Mouse (Mus musculus) gastrocnemius, postnatal 4 days (tissue): ENCODE results near the gene Dnal1. TPM values are rescaled to one million over a fixed set of nuclear protein-coding genes. Genes with fewer than 3 reads are reported as not detected.

Source experiments
- DNase-seq, 2 experiments: peaks; one replicate each; pipeline ENCODE4 v3.0.0; 2021 to 2022; ENCODE audit warnings: low spot score in 2 of 2, mixed read lengths in 2 of 2
- total RNA-seq, 2 experiments: library from RNA; stranded (reverse); gene quantifications; 2 replicates each; pipeline ENCODE4 v1.2.3; 2021

The Dnal1 gene
- total RNA-seq, 2 experiments from 2014 or later, result 10.2 to 14.8 TPM

- no peak for DNase-seq
Measured at GRCm38 (mm10) chr12:84125892-84126291, 11.7 kb downstream of the Dnal1 start.

- no peak for DNase-seq
Measured at GRCm38 (mm10) chr12:84126899-84127298, 12.7 kb downstream of the Dnal1 start.

GRCm38 (mm10) chr12:84128576-84128975, 14.4 kb downstream of the Dnal1 start:
- DNase-seq, result no peak

- no peak for DNase-seq
Measured at GRCm38 (mm10) chr12:84129931-84130330, 15.8 kb downstream of the Dnal1 start.

- DNase-seq, result no peak
Measured at GRCm38 (mm10) chr12:84132265-84132664, 18.1 kb downstream of the Dnal1 start.

- no peak for DNase-seq
Measured at GRCm38 (mm10) chr12:84137131-84137530, 23.0 kb downstream of the Dnal1 start.

GRCm38 (mm10) chr12:84140135-84140534, 26.0 kb downstream of the Dnal1 start:
- DNase-seq, result no peak

- DNase-seq, result no peak
Measured at GRCm38 (mm10) chr12:84141271-84141670, 27.1 kb downstream of the Dnal1 start.

GRCm38 (mm10) chr12:84142281-84143050, 28.3 kb downstream of the Dnal1 start:
- no peak for DNase-seq

GRCm38 (mm10) chr12:84147954-84148621, 33.9 kb downstream of the Dnal1 start, which contains the start of gene Pnma1:
Gene Pnma1 (minus strand): TSS chr12:84148489.
- DNase-seq, result peak; percentile 50 to 73

- no peak for DNase-seq
Measured at GRCm38 (mm10) chr12:84148622-84149012, 34.5 kb downstream of the Dnal1 start.

- DNase-seq, result no peak
Measured at GRCm38 (mm10) chr12:84149971-84150370, 35.8 kb downstream of the Dnal1 start.

- DNase-seq, result no peak
Measured at GRCm38 (mm10) chr12:84150976-84151375, 36.8 kb downstream of the Dnal1 start.

- DNase-seq, result no peak
Measured at GRCm38 (mm10) chr12:84151911-84152310, 37.7 kb downstream of the Dnal1 start.

- DNase-seq, result no peak
Measured at GRCm38 (mm10) chr12:84152352-84153190, 38.4 kb downstream of the Dnal1 start.

- no peak for DNase-seq
Measured at GRCm38 (mm10) chr12:84153414-84153813, 39.2 kb downstream of the Dnal1 start.

GRCm38 (mm10) chr12:84154786-84155522, 40.8 kb downstream of the Dnal1 start:
- peak in 1 of 2 experiments; percentile 64 for DNase-seq

- no peak for DNase-seq
Measured at GRCm38 (mm10) chr12:84155523-84155871, 41.3 kb downstream of the Dnal1 start.

GRCm38 (mm10) chr12:84156210-84156609, 42.0 kb downstream of the Dnal1 start:
- no peak for DNase-seq

- no peak for DNase-seq
Measured at GRCm38 (mm10) chr12:84158156-84158555, 44.0 kb downstream of the Dnal1 start.

GRCm38 (mm10) chr12:84160491-84160890, 46.3 kb downstream of the Dnal1 start:
- DNase-seq, result no peak
